Mouse (Mus musculus) gastrocnemius, postnatal 36 days (tissue): Measurements from ENCODE around the gene Pld1. TPM values are rescaled to one million over a fixed set of nuclear protein-coding genes. Genes with fewer than 3 reads are reported as not detected.

Experiments used
- DNase-seq, 2 experiments: peaks; one replicate each; pipeline ENCODE4 v3.0.0; 2022
- intact Hi-C: fragments of 180-260 bp; cut with DNase I; formaldehyde crosslinking; loops from one replicate; pipeline ENCODE4 v1.15.1; 2025
- total RNA-seq, 2 experiments: library from RNA; stranded (reverse); gene quantifications; 2 replicates each; pipeline ENCODE4 v1.2.3; 2021

Pld1 gene
- total RNA-seq, 2 experiments from 2014 or later, result 4.7 to 6.6 TPM

- intact Hi-C loops, result no loop called here
- DNase-seq, result no peak
Measured at GRCm38 (mm10) chr3:28037320-28037932, 98.9 kb downstream of the Pld1 start.

- DNase-seq, result no peak
- intact Hi-C loops, result no loop called here
Measured at GRCm38 (mm10) chr3:28038106-28038505, 99.6 kb downstream of the Pld1 start.

GRCm38 (mm10) chr3:28039760-28040159 is 101.3 kb downstream of the Pld1 start:
- no peak for DNase-seq
- intact Hi-C loops, result no loop called here

- no peak for DNase-seq
- intact Hi-C loops, result no loop called here
Measured at GRCm38 (mm10) chr3:28041236-28041635, 102.7 kb downstream of the Pld1 start.

DNA sequence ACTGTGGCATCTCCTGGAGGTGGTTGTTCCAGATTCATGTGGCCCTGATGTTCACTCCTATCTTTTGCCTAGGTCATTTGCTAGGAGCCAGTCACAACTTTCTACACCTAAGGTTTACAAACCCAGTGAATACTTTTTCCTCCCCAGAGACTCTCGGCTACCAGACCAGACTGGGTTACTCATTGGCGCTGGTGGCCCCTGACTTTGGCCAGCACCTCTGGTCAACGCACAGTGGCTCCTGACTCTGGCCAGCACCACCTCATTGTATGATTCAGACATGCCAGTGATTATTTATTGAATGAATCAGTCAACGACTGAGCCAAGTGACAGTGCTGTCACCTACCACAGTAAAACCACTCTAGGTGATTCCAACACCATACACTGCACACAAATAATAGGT is 103.9 kb downstream of the Pld1 start:
- intact Hi-C loops, result no loop called here
- DNase-seq, result no peak

DNA sequence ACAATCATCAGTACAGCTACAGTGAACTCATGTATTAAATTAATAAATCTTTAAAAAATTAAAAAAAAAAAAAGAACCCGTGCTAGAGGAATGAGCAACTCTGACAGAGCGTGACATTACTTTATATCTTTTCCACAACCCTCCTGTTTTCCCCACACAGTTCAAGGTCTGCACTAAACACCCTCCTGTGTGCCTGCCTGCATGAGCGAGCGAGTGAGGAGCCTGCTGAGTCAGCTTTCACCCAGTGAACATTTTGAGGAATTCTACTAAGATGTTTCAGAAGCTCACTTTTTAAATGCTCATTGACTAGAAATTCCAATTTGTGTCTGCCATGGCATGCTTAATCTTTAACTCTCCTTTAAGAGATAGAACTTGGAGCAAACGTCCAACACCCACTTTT is 109.1 kb downstream of the Pld1 start:
- intact Hi-C loops, result no loop called here

GRCm38 (mm10) chr3:28049526-28049925 is 111.0 kb downstream of the Pld1 start:
- DNase-seq, result no peak
- intact Hi-C loops, result no loop called here

More for the DNA sequence above, 109.1 kb downstream of the Pld1 start:
- DNase-seq, result no peak

GRCm38 (mm10) chr3:28053076-28053475 is 114.6 kb downstream of the Pld1 start:
- intact Hi-C loops, result no loop called here
- DNase-seq, result no peak

DNA sequence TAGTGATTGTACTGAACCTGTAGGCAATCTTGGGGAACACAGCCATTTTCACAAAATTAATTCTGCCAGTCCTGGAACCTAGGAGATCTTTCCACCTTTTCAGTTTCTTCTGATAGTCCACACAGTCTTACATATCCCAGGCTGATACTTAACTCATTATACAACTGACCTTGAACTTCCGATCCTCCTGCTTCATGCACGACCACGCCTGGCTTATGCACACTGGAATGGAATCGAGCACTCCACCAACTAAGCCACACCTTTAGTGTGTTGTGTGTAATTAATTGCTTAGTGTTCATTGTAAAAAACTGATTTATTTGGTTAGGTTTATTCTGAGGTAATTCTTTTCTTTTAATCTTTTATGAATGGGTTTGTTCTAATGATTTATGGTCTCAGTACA is 122.2 kb downstream of the Pld1 start:
- no peak for DNase-seq
- intact Hi-C loops, result no loop called here

GRCm38 (mm10) chr3:28061155-28061554 is 122.7 kb downstream of the Pld1 start:
- DNase-seq, result no peak
- intact Hi-C loops, result no loop called here

DNA sequence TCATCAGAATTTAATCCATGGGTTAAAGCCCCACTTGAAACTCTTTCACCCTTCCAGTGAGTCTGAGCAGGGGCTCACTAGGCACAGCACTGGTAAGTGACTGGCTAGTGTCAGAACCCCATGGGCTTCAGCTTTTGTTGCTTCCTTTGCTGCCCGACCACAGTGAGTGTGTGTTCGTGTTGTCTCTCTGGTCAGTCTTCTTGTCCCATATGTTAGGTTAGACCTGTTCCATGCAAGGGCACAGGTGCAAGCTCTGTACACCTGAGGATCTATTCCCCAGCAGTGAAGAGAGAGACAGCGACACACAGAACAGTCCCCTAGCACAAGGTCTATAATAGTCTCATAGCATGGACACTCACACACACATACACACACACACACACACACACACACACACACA is 140.7 kb downstream of the Pld1 start:
- no peak for DNase-seq
- intact Hi-C loops, result no loop called here

DNA sequence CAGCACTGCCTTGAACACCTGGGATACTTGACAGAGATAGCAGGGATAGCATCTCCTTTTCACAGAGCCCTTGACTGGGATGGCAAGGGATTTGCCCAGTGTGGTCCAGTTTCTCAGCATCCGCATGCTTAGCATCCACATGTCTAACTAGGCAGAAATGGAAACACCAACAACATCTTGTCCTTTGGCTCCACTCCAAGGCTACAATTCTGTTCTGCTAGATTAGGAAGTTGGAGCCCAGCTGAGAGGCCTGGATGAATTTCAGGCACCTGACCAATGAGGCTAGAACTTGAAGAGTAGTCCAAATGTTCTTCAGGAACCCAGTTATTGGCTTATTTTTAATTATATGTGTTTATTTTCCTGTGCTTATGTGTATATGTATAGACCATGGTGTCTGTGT is 141.6 kb downstream of the Pld1 start:
- intact Hi-C loops, result no loop called here
- DNase-seq, result no peak

- DNase-seq, result no peak
- intact Hi-C loops, result no loop called here
Measured at GRCm38 (mm10) chr3:28081012-28081411, 142.5 kb downstream of the Pld1 start.

DNA sequence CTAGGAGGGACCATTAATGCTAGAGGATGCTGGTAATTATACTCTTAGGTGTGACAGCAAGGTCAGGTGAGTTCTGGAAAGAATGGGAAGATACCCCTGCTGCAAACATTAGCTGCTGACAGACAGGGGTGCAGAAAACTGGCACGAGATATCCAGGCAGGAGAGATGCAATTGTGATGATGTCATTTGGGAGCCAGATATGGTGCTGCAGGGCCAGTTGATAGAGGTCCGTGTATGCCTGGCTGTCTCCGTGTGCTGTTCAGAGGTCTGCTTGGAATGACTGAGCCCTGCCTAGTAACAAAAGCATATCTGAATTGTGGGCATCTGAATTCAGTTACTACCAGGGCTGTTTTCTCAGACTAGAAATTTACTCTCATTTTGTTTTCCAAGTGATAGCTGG is 144.7 kb downstream of the Pld1 start:
- intact Hi-C loops, result no loop called here
- no peak for DNase-seq

- intact Hi-C loops, result no loop called here
- no peak for DNase-seq
Measured at GRCm38 (mm10) chr3:28084281-28084680, 145.8 kb downstream of the Pld1 start.

GRCm38 (mm10) chr3:28091296-28091695 is 152.8 kb downstream of the Pld1 start:
- intact Hi-C loops, result no loop called here
- no peak for DNase-seq

DNA sequence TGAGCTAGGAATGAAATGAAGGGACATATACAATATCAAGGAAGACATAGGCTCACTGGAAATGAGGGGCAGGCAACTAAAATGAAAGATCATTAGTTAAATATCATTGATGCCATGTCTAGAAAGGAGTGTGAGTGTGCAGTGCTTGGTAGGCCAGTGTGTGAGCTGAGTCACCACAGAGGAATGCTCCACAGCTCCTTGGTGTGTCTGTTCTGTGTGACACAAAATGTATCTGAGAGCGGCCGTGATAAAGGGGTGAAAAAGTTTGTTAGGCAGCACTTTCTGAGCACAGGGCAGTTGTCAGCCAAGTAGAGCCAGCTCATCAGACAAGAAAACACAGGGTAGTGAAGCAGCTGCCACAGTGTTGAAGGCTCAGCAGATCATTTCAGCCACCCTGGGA is 153.2 kb downstream of the Pld1 start:
- DNase-seq, result no peak
- intact Hi-C loops, result no loop called here

- DNase-seq, result no peak
- intact Hi-C loops, result no loop called here
Measured at GRCm38 (mm10) chr3:28093684-28094302, 155.3 kb downstream of the Pld1 start.

DNA sequence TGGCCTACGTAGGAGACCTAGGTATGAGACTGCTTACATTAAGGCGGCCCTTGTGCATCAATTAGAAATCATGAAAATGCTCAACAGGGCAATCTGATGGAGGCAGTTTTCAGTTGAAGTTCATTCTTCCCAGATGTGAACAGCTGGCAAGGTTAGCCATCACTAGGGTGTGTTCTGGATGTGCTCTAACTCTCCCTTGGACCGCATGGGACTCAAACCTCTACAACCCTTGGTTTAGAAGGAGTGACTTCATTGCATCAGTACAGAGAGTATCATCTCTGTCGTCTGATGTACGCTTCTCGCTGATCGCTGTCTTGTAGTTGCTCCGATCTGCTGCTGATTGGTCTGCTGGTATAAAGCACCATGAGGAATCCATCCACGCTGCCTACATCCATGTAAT is 157.0 kb downstream of the Pld1 start:
- DNase-seq, result no peak
- intact Hi-C loops, result no loop called here

DNA sequence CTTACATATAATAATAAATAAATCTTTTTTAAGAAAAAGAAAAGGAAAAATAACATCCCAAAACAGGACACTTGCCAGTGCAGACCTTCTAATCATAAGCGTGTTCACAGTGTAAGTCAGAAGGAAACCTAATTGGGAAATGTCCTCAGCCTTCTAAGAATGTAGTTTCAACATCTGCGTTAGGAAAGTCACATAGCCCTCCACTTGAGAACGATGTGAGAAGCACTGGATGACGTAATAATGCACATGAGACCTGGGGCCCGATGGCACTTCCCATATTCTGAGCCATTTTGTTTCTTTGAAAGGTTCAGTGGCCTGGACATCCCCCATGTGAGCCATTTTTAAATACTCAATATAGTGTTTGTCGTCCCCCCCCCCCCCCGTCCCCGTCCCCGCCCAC is 160.7 kb downstream of the Pld1 start:
- intact Hi-C loops, result no loop called here

GRCm38 (mm10) chr3:28104992-28105391 is 166.5 kb downstream of the Pld1 start:
- intact Hi-C loops, result loop anchor here (5.0 kb wide), 2 partner anchors 123 to 643 kb away; no protein-coding TSS in a partner anchor
- no peak for DNase-seq

More for the DNA sequence above, 160.7 kb downstream of the Pld1 start:
- DNase-seq, result no peak

GRCm38 (mm10) chr3:28107446-28108004 is 169.0 kb downstream of the Pld1 start:
- DNase-seq, result no peak
- intact Hi-C loops, result loop anchor here (5.0 kb wide), 2 partner anchors 125 to 645 kb away; no protein-coding TSS in a partner anchor
